Mouse (Mus musculus) heart, adult 9 months (tissue): ENCODE measurements around the gene Stx1b.
"Not testable (repeated sequence)": the region's sequence is repeated elsewhere in the genome, so short reads cannot be mapped to it uniquely, and the experiment has no call there.

Experiments
- DNase-seq, 2 experiments: peaks; one replicate each; pipeline ENCODE4 v3.0.0; 2022; ENCODE audit warnings: low spot score in 2 of 2

Gene Stx1b

DNA sequence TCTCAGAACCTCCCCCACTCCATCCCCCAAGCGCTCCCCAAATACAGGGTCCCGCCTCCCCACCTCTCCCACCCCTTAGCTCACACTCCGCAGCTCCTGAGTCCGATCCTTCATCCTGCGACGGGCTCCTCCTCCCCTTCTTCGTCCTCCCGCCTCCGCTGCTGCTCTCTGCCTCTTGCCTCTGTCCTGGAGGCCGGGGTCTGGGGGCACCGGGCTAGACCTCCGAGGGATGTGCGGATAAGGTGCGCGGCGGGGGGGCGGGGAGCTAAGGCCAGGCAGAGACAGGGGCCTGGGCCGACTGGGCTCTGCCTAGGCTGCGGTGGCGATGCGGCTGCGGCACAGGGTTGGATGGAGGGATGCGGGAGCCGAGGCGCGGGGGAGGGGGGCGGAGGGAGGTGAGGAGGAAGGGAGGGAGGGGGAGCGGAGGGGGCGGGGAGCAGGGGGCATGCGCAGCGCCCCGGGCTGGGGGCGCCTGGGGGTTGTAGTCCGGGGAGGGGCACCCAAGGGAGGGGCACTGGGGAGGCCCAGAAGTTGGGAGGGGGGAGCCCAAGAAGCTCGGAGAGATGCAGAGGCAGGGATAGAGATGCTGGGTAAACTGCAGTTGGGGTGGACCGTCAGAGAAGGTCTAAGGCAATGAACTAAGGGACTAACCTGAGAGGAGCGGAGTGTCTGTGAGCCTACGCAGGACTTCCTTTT lies at the start of gene Stx1b, which contains the start of gene Stx4a:
TSS of gene Stx1b (minus strand) at position 374 of the 696 bp plus-strand sequence.
TSS of gene Stx4a (plus strand) at position 119 of the 696 bp plus-strand sequence.
- DNase-seq: no peak

DNA sequence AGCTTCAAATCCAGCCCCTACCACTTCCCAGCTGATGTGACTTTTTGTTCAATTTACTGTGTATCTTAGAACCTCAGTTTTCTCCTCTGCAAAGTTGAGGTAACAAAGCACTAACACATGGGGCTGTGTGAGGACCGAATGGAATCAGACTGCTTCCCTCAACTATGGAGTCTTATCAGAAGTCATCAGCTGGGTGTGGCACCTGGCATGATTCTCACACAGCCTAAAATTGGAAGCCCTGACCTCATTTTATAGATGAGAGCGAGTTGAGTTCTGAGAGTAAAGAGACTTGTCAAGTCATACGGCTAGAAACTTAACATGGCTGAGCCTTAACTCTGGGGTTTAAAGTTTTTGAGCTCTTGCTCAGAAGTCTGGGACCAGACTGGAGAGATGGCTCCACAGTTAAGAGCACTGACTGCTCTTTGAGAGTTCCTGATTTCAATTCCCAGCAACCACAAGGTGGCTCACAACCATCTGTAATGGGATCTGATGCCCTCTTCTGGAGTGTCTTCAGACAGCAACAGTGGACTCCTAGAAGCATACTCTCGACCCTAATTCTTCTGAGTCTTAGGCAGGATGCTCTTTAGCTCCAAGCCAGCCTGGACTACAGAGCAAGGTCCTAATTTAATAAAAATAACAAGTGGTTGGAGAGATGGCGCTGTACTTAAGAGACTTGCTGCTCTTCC lies 45.9 kb upstream of the Stx1b start:
- DNase-seq: no peak

DNA sequence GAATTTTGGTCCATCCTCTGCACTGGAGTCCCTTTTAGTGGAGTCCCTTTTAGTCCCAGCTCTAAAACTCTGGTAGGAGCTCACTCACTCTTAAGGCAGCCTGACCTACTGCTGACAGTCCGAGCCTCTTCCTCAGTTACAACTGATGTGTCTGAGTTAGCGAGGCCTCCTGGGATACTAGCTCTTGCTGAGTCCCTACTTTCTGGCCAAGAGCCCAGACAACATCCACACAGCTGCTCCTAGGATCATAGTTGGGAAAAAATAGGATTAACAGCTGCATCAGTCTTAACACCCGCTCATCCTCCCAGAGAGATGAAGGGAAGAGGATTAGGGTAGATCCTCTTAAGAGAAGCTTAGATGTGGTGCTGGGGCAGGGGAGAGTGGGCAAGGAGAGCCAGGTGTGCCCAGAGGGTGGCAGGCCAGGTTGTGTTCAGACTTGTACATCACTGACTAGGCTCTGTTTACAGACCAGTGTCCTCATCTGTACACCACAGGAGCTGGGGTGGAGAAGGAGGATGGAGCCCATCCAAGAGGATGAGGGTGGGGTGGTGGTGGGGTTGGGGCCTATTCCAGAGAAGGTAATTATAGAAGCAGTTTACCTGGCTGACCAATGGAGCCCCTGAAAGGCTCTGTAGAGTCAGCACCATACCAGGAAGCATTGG lies 44.9 kb upstream of the Stx1b start:
- peak; percentile 48 to 64 for DNase-seq

DNA sequence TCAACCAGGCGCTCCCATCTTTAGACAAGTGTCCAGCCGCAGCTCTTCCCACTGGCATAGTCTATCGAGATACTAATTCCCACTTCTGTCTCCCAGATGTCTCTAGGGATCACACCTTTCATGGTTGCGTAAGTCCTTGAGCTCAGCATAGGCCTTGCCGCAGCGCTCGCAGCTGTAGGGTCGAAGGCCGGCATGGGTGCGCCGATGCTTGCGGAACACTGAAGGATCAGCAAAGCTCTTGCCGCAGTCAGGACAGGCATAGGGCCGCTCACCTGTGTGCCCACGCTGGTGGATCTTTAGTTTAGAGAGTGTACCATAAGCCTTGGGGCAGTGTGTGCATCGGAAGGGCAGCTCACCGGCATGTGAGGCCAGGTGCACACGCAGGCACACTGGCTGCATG lies 43.3 kb upstream of the Stx1b start:
- DNase-seq: no peak

DNA sequence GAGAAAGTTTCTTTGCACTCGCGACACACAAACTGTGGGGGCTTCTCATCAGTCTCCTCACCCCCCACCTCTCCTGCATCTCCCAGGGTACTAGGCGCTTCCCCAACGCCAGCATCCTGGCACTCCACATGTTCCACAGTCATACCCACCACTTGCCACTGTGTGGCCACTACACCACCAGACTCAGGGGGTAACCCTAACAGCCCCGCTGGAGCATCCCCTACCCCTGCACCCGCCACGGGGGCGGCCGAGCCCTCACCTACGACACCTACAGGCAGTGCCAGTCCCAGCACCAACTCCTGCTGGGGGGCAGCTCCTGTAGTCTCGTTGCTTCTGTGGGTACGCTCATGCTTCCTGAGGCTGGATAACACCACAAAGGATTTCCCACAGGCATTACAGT lies 42.1 kb upstream of the Stx1b start:
- DNase-seq: no peak

DNA sequence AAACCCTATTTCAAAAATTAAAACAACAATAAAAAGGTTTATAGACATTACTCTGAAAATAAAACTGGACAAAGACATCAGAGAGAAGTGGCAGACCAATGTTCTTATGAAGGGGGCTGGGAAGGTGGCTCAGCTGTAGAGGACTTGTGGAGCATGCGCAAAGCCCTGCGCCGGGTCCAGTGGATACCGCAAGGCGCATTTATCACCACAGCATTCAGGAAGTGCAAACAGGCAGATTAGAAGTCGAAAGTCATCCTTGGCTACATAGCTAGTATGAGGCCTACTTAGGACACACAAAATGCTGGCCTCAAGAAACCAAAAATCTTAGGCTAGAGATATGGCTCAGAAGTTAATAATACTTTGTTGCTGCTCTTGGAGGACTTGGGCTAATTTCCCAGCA lies 33.9 kb upstream of the Stx1b start:
- DNase-seq: no peak

DNA sequence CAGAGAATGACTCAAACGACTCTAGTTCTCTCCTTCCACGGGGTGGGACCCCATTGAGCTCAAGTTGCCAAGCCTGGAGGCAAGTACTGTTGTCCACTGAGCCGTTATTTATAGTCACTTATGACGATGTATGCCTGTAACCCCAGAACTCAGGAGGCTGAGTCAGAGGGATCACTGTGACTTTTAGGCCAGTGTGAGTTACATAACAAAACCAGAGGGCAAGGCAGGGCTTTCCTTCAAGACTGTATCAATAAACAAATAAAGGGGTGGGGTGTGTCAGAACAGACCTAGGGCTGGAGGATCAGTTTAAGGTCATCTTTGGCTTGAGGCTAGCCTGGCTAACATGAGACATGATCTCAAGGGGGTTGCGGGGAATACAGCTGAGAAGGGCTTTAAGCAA lies 26.6 kb upstream of the Stx1b start:
- peak; percentile 46 to 61 for DNase-seq

DNA sequence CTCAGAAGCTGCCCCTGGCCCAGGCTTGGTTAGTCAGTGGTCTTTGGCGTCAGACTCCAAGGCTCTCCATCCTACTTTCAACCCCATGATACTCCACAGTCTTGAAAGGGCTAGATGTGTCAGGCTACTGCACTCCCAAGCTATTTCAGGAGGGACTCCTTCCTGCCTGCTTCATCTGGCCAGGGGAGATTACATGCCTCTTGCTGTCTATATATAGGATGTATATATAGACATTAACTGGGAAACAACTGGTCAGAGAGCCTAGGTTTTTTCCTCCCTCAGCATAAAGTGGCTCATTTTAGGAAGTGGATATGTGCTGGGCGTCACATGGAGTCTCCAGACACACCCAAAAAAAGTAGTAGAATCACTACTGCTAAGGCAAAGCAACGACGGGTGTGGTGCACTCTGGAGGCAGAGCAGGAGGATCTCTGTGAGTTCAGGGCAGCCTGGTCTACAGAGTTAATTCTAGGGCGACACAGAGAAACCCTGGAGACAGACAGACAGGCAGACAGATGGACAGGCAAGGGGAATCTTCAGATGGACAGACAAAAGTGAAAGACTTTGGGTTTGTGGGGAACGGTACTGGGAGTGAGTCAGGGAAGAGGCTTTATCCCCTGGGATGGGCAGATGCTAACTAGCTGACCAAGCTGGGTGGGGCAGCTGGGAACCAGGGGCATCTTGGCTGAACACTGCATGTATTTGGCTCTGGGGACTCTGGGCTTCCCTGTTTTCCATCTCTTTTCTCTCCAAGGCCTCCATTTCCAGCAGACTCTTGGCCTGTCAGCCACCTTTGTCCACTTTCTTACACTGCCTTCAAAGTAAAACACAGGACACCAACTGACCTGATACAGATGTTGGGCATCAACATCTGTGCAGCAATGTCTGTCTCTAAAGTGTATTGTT lies 25.9 kb upstream of the Stx1b start:
- DNase-seq: peak; percentile 34 to 36

DNA sequence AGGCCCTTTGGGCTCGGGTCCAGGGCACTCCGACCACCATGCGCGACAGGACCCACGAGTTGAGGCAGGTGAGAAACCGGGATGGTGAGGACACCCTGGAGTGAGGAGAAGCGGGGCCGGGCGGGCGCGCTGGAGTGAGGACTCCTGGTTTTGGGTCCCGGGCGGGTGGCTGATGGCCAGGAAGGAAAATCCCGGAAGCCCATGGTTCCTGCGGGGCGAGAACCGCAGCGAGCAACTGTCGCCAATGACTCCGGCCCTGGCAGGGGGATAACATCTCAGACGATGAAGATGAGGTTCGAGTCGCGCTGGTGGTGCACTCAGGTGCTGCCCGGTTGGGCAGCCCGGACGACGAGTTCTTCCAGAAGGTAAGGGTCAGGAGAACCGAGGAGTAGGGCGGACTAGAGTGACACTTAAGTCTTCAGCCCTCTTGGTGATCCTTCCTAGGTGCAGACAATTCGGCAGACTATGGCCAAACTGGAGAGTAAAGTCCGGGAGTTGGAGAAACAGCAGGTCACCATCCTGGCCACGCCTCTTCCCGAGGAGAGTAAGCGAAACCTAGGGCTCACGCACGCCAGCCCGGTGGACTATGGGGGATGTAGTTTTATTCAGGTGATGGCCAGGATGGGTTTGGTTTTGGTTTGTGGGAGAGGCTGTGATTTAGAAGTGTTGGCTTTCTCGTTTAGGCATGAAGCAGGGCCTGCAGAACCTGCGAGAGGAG lies 17.8 kb upstream of the Stx1b start:
- peak; percentile 82 to 83 for DNase-seq

DNA sequence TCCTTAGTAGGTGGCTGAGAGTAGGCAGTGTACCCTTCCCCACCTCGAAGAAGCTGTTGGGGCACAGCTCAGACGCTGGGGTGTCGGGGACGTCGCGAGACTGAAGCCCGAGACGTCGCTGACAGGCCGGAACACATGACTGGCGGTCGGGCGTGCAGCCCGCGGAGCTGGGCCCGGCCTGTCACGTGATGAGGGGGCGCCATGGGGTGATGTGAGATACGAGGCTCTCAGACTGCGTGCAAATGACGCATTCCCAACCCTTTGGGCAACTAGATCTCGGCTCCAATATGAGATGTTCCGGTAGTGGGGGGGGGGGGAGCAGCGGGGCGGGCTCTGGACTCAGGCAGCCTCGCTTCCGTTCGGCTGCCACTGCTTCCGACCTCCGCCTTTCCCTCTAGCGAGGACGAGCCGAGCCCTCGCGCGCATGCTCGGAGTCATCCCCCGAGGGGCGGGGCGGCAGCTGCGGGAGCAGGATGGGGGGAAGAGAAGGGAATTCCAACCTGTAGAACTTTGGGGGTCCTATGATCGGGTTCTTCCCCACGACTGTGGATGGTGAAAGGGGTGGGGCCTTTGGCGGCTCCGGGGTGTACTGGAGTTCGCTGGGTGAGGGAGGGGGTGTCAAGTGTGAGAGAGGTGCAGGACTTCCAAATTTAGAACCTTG lies 17.1 kb upstream of the Stx1b start:
- DNase-seq: peak; percentile 93 to 95

DNA sequence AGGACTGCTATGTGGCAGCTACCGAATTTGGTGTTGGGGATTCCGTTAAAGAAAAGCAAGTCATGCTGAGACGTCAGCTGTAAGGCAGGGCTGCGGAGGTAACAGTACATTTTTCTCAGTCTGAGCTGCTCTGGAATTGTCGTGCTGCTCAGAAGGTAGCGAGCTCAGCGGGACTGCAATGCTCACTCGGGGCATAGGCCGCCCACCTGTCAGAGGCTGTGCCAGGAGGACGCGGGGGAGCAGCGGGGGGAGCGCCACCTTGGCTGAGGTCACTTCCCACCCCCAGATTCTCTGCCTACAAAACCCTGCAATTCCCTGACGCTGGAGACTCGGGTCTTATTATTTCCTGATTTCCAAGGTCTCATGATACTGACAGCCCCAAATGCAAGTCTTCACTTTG lies 16.5 kb upstream of the Stx1b start:
- no peak for DNase-seq

DNA sequence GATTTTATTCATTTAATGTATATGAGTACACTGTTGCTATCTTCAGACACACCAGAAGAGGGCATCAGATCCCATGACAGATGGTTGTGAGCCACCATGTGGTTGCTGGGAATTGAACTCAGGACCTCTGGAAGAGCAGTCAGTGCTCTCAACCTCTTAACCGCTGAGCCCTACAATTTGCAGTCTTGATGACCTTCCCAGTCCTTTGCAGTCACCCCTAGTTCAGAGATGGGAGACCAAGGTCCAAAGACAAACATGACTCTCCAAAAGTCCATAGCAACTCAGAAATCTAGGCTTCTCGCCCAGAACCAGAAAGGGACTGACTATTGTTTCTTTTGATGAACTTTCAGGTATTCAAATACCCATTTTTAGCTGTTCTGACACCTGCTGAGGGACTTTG lies 15.7 kb upstream of the Stx1b start:
- not testable (repeated sequence) for DNase-seq

DNA sequence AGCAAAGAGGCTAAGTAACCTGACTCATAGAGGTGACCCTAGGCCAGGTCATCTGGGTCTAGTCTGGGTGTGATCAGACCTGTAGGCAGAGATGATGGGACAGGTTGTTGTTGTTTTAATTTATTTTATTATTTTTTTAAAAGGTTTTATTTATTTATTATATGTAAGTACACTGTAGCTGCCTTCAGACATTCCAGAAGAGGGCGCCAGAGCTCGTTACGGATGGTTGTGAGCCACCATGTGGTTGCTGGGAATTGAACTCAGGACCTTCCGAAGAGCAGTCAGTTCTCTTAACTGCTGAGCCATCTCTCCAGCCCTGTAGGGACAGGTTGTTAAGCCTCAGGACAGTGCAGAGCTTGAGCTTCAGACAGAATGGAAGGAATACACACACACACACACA lies 13.5 kb upstream of the Stx1b start:
- DNase-seq: not testable (repeated sequence)

DNA sequence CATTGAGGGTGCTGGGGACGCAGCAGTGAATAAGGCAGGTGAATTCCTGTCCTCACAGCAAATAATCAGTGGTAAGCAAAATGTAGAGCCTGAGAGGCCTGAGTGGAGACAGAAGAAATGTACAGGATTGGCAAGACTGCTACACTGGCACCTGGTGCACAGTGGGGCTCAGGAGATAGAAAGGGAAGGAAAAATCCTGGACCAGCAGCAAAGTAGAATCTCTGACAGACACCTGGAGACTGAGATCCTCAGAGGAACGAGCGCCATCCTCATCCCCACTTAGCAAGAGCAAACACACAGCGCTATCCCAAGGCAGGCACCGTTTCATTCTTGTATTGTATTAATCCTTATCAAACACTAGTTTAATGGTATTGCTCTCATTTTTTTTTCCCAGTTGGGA lies 13.1 kb upstream of the Stx1b start:
- no peak for DNase-seq

DNA sequence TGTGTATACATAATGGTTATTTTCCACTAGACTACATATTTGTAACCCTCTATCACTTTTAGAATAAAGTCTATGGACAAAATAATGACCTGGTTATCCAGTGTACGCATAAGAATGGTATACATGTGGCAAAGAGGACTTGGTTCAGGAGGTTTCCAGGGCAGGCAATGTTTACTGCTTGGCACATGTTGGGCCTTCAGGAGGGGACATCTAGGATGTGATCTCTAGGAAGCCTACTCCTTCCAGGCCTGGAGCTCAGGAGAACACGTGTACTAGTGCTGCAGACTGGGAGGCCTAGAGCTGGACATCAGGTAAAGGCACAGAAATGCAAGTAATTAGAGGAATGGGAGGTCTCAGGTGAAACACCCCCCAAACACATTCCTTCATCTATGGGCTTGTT lies 11.2 kb upstream of the Stx1b start:
- DNase-seq: no peak

DNA sequence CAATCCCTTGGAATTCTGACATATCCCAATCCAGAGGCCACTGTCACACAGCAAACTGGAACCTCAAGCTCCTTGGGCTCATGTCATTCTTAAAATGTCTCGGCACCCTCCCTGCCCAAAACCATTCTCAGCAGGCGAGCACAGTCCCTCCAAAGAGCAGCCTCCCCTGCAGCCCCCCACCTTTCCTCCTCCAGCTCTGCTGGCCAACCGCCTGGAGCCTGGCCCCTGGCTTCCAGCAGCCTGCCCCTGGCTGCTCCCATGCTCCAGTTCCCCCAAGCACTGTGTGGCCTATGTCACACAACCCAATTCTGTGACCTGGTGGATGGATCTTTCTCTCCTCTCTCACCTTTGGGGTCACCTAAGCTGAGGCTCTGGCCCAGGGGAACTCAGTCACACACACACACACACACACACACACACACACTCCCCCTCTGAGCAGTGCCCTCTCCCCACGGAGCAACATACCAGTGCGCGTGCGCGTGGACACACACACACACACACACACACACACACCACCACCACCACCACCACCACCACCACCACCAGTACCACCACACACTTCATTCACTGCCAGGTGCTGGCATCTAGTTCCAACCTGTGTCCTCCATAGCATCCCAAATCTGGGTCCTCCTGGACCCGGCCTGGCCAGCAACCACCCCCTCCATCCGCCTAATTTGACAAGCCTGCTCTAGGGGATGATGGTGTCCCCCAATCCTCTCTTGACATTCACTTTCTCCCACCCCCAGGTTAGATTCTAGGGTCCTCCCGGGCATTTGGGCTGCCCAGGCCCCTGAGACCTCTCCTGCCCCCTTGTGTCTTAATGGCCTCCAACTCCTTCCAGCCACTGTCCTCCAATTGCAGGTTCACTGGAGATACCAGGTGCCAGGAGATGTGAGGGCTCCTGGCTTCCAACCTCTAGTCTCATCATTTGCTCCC lies 845 bp downstream of the Stx1b start:
- no peak for DNase-seq

DNA sequence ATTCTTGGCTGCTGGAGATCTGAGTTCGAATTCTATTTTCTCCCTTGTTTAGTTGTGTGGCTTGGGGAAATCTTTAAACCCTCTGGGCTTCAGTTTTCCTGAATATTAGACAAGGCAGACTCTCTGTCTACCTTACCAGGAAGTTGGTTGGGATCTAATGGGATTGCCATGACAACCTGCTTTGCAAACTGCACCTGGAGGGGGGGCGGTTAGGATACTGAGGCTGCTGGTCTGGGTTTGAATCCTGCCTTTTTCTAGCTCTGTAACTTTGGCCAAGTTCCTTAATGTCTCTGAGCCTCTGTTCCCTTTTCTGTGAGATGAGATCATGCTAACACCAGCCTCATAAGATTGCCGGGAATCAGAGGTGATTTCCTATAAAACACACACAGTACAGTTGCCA lies 1.9 kb downstream of the Stx1b start:
- no peak for DNase-seq

DNA sequence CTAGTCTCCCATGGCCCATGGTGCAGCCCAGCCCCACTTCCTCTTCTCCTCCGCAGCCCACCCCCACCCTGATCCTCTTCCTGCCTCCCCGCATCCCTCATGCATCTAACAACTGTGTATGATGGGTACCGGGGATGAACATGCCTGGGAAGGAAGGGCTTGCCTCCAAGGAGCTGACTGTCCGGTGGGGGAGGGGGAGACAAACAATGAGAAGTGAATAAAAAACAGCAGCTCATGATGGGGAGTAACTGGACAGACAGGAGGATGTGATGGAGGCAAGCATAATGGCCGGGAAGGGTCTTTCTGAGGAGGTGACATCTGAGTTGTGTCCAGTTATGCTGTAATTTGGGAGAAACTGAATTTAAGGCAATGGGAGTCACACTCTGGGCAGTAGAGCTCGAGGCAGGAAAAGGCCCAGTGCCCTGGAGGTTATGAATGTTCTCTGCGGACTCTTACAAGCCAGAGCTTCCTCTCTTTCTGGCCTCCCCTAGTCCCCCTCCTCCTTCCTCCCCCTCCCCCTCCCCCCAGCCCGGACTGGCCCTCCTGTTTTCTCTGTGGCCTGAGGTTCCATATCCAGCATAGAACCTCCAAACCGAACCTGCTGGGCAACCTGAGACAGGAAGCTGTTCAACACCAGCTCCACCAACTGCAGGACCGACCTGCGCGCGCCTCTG lies 3.4 kb downstream of the Stx1b start:
- DNase-seq: no peak

DNA sequence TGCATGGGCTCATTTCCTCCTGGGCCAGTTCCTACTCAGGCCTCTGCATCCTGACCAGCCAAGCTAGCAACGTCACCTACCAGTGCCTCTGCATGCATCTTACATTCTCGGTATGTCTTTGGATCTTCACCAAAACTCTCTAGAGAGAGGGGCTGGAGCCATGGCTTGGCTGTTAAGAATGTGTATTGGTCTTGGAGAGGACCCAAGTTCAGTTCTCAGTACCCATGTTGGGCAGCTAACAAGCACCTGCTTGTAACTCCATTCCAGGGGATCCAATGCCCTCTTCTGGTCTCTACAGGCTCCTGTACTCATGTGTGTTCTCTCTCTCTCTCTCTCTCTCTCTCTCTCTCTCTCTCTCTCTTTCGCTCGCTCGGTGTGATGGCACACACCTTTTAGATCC lies 6.6 kb downstream of the Stx1b start:
- DNase-seq: no peak
